Mouse (Mus musculus) layer of hippocampus, adult 9-10 months (tissue): ENCODE data around the gene Lyg2.

Experiments used
- DNase-seq: peaks from one replicate; pipeline ENCODE4 v3.0.0; 2022; ENCODE audit warnings: low spot score

Lyg2 gene

DNA sequence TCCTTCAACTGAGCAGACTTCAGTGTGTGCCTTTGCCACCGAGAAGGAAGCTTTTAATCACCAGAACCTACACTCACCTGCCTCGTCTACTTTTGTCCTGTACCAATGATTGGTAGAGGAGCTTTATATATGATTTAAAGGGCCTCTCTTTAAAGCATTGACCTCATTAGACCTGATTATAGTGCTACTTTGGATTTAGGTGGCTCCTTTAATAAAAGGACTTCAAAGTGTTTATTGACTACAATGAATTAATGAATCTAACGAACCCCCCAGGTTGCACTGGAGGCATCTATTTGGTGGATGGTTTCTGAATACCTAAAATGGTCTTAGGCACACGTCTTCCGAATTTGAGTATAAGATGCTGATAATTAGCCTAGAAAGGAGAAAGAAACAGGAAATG lies at the start of gene Lyg2:
Gene Lyg2, minus strand, starts transcription at position 101 of the 400 bp plus-strand sequence.
- no peak for DNase-seq

DNA sequence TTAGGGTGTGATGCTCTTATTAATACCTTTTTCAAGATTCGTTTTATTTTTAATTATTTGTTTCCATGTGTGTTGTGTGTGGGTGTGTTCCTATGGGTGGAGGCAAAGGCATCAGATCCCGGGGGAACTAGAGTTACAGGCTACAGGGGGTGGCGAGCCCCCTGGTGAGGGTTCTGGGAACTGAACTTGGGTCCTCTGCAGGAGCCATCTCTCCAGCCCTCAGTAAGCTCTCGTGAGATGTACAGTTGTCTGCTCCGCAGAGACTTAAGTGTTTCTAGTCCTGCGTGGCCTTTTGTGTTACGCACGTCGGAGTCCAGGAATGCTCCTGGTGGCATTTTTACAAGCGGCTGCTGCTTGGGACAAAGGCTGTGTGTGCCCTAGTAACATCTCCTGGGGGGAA lies 49.3 kb upstream of the Lyg2 start:
- DNase-seq, result no peak

DNA sequence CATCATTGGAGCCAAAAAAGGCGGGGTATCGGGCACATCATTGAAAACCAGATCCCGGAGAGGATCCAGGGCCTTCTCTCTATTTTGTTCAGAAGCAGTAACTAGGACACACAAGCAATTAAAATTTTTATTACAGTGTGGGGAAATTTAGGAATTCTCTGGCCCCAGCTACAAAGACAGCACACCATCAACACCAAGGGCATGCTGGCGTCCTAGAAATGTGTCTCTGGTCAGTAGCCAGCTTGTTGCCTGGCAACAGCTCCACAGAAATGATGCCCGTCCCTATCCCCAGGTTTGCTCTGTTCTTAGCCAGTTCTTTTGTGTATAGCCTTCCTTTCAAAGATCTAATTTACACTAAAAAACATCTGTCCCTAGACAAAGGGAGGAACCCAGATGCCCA lies 43.2 kb upstream of the Lyg2 start:
- no peak for DNase-seq

DNA sequence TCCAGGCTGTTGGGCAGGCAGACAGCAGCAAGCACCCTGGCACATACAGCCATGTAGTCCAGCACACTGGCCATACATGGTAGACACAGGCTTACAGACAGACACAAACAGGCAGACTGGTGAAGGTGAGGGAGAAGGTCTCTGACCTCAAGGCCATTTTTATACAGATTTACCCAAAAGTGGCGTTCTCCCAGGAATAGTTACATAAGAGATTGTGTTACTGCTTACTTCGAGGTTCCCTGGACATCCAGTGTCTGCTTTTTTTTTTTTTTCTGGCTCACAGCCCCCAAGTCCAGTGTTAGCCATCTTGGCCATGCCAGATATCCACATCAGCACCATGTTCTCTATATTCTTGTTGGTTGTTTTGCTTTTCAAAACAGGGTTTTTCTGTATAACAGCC lies 42.2 kb upstream of the Lyg2 start:
- no peak for DNase-seq

DNA sequence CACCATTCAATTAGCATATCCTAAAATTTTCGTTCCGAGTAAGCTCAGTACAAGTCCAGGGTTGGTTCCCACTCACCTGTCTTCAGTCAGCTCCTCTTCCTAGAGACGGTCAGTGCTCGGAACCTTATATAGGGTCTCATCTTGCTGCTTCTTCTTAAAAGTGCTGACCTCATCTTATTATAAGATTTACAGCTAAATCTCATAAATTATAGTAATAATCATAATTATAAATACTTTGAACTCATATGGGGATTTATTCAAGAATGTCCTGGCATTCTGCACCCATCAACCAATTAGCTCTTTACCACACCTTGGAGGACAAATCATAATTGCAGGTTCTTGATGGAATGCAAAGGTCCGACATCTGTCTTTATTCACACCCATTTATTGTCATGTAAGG lies 41.4 kb upstream of the Lyg2 start, which contains the start of gene Lyg1:
Gene Lyg1, minus strand, starts transcription at position 101 of the 400 bp plus-strand sequence.
- no peak for DNase-seq

DNA sequence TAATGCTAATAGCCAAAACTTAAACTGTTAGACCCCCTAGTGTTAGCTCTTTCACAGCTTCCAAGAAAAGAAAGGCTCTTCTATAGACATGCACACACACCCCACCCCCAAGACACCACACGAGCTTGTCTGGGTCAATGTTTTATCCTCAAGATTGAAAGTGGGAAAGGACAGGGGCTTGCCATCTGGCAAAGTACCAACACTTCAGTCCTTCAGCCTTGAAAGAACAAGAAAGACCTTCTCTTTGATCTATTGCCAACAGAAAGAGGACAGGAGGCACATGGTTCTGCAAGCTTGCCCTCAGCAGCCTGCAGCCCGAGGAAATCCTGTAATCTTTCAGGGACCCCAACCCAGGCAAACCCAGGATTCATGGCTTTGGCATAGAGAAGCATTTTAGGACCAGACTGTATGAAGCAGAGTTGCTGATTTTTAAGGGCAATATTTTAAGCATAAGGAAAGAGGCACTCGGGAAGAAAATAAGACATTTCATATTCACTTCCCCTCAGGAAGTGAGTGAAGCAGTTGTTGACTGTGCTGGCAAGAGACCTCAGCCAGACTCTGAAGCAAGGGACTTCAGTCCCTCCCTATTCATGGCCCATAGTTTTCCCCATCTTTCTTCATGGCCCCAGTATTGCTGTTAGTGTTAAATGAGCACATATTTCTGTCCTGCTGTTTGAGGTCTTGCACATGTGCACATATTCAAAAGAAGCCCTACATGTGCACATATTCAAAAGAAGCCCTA lies 40.6 kb upstream of the Lyg2 start:
- no peak for DNase-seq

DNA sequence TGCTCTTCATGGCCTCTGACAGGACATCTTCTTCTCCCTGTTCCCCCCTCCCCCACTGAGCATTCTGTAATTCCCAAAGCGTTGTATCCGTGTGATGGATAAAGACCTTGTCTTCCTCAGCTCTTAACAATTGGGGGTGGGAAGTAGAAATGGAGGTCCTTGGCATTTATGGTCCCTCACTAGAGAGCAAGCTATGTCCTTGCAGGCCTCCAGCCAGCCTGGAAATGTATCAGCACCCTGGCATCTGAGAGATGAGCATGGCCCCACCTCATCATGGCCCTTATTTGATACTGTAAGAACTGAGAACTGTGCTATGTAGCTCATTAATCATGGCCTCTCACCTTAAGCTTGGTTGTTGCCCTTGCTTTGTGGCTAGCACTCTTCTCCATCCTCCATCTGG lies 39.0 kb upstream of the Lyg2 start:
- DNase-seq, result no peak

DNA sequence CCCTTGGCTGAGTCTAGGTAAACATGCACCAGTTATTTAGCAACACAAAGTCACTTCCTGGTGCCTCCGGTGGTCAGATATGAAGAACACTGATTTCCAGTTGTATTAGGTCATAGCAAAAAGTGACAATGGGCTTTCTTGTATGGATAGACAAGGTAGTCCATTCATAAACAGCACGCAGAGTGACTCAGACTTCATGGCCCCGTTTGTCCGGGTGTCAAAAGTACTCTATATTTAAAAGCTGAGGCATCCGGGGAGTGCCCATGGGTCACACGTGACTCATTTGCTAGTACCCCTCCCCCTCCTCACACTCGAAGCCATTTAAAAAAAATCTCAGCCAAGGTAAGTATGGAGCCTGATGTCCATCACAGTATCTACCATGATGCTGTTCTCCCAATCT lies 38.5 kb upstream of the Lyg2 start:
- no peak for DNase-seq

DNA sequence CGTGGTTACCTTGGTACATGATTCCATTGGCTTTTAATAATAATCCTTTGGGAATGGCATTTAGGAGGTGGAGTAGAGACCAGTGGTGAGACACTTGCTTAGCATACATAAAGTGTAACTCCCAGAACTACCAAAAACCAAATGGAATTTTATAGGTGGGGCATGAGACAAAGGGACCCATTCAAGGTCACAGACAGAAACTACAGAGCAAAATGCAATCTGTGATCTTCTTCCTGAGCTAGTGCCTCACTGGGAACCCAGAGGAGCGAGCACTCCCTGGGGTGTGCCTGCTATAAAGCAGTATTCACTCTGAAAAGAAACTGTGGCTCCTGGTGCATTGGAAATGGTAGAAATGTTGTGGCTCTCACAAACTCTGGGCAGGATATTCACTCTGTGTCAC lies 32.6 kb upstream of the Lyg2 start:
- DNase-seq, result no peak

DNA sequence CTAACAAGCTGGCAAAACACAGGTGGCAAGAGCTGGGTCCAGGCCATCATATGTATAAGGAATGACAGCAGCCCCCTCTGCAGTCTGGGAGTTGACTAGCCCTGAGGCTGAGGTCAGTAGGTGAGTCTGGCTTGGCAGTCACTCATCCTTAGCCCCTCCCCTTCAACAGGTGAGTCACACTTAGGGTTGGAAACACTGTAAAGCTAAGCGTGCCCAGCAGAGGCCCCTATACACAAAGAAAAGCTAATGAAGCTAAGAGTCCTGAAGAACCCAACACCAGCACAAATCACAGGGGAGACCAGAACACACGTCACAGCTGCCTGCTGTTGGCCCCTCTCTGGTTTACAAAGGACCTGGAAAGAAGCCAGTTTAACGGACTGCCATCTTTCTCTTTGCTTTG lies 15.5 kb upstream of the Lyg2 start:
- DNase-seq, result no peak

DNA sequence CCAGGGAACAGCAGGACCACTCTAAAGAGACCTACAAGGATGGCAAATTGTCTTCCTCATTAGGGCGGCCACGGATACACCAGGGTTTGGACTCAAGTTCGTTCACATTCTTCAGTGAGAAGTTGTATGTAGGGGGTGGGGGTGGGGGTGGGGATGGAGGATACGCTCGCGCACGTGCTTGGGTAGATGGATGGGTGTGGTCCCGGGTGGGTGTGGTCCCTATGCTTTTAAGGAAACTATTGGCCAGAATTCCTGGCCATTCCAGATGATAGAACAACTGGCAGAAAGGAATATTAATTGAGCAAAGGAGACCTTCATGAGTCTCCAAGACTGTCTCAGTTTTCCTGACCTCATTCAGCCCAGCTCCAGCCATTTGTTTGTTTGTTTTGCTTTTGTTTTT lies 9.7 kb upstream of the Lyg2 start:
- DNase-seq, result no peak

DNA sequence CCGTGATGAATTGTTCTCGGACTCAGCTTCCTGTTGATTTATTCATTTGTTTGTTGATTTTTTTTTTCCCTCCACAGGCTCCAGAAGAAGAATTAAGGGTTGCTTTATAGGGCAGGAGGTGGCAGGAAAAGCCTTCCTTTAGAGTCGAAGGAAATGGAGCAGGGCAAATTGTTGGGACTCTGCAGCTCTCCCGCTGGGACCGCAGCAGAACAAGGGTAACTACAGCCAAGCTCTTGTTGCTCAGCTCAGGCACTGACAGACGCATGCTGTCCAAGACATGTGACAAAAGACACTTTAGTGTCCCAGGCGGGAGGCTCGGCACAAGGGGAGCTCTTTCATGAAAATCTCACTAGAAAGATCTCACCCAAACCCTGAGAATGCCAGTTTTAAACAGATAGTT lies 6.2 kb upstream of the Lyg2 start:
- DNase-seq, result no peak

DNA sequence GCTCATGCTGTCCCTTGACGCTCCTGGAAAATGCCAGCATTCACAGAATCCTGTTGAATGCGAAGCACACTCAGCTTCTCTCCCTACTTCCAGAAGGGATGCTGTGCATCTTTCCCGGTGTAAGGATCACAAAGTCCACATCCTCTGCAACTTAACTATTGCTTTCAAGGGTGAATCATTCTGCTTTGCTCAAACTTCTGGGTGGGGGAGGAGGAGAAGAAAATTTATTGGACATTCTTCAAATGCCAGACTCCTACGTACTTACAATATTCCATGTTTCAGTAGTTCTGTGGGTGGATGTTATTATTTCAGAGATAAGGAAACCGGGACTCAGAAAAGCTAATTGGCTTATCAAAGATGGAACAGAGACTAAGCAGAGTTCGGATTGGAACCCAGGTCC lies 1.8 kb upstream of the Lyg2 start:
- DNase-seq, result no peak

DNA sequence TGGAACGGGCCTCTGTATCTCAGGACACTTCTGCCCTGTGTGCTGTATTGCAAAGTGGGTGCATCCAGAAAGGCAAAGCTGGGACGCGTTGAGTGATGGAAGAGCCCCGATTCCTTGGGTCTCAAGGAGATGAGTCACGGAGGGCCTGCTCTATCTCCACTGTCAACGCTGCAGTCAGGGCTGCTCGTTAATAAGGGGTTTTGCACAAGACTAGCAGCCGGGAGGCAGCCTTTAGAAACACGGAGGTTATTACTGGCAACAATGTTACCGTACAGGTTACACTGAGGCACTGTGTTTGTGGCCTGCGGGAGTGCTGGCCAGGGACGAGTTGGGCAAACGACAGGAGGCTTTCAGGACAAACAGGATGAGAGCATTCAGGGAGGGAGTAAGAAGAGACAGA lies 1.4 kb upstream of the Lyg2 start:
- DNase-seq, result no peak

DNA sequence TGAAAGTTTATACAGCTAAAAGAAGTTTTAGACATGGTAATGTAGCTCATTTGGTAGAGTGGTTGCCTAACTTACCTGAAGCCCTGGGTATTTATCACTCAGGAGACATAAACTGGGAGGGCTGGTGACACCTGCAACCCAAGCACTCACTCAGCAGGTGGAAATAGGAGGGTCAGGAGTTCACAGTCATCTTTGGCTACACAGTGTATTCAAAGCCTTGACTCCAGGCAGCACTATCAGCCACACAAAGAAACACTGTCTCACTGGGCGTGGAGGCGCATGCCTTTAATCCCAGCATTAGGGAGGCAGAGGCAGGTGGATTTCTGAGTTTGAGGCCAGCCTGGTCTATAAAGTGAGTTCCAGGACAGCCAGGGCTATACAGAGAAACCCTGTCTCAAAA lies 3.5 kb downstream of the Lyg2 start:
- DNase-seq, result no peak

DNA sequence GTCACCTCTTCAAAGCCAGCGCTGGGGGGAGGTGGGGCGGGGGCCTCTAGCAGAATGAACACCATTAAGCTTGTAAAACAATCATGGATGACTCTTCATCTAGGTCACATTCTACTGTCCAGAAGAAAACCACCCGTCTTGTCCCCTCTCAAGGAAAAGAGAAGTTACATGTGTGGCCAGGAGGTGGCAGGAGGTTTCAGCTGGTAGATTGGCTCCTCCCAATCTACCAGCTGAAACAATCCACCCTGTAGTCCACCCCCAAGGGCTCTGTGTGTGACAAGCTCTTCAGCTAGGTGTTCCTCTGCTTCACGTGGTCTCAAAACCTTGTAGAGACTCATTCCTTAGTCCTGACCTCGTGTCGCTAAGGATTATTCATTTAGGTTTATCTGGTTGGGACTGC lies 13.1 kb downstream of the Lyg2 start:
- no peak for DNase-seq

DNA sequence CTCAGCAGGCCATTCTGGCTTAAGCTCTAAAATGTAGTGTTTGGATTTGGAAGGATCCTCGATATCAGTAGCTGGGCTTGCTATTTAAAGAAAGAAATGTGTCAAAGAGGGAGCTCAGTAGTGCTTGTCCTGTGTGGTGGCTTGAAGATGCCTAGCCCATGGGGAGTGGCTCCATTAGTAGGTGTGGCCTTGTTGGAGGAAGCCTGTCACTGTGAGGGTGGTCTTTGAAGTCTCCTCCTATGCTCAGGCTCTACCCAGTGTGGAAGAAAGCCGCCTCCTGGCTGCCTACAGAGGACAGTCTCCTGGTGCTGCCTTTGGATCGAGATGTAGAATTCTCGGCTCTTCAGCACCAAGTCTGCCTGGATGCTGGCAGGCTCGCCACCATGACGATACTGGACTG lies 16.0 kb downstream of the Lyg2 start:
- DNase-seq, result no peak

DNA sequence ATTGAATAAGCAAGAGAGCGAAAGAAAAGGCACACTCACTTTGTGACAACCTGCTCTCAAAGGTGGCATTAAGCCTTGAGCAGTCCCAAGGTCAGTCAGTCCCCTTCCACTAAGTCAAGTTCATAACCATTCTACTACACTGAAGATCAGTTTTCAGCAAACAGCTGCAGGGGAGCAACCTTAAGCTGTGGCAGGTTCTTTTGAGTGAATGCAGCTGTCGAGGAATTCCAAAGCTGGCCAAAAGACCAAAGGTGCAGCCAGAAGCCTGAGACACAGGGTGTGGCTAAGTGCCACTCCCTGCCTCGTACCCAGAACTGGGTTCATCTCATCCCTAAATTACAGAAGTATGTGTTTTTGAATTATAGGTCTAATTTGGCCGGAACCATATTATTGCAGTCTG lies 16.5 kb downstream of the Lyg2 start:
- DNase-seq, result no peak

DNA sequence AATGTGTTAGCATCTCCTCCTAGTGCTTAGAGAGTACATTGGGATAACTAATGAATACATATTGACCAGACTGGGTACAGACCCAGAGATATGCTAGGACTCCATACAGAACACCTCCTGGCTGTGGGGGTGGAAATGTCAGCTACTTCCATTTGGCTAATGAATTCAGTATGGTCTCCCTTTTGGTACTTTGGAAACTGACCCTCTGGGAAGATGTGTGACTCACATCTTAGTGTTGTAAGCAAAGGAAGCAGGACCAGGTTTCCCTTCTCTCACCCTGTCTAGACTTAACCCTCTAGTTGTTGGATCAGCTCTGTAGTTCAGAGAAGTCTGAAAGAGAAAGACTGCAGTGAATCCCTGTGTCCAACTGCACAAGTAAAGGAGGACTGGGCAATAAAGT lies 21.7 kb downstream of the Lyg2 start:
- no peak for DNase-seq

DNA sequence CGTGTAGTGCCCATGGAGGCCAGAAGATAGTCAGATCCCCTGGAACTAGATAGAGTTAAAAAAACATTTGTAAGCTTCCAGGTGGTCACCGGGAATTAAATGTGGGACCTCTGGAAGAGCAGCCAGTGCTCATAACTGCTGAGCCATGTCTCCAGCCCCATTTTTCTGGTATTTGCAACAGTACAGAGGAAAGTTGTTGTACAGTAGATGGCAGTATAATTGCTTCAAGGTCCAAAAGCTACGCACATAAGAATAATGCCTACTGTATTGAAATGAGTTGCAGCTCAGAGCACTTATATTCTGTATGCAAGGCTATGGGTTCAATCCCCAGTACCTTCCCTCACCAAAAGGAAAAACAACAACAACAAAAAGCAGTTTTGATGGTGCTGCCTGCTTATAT lies 24.9 kb downstream of the Lyg2 start:
- no peak for DNase-seq

DNA sequence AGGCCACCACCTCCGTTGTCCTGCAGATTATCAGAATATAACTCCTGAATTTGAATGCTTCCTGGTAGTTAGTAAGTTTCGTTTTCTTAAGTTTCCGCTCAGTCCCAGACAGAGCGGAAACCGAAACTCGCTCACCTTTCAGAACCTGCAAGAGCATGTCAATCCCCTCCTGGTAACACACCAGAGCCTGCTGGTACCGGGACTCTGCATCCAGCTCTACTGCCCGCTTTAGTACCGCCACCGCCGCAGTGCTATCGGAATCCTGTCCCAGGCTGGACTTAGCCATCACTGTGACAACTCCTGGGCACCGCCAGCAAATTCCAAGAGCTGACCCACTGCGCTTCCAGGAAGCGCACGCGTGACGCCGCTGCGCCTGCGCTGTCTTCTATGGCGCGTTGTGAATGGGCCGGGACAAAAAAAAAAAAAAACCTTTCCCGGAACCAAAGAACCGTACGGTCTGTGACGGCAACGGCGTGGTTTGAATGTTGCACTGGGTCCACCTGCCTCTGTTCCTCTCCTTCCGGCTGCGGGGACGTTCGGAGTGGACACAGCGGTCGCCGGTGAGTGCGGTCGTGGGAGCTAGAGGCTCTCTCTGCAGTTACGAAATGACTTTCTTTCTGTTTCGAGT lies 26.2 kb downstream of the Lyg2 start, which contains the start of the genes Mitd1 and Mrpl30:
Gene Mitd1, minus strand, starts transcription at position 387 of the 628 bp plus-strand sequence.
Gene Mrpl30, plus strand, starts transcription at position 453 of the 628 bp plus-strand sequence.
- DNase-seq, result peak; percentile 74

DNA sequence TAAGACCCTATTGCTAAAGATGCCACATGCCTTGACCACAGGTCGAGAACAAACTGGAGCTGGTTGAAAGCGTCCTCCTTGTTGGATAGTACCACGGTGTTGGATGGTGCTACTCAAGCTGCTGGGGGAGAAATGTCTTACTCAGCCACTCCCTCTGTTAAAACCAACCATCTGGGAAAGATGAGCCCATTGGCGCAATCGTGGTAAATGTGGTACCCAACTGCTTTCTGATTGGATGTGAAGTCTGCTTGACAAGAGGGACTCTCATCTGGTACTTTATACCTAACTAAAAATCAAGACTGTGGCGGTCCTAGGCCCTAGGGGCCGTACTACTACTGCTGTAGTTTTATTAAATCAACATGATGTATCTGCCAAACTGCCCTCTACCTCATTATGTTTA lies 27.1 kb downstream of the Lyg2 start:
- DNase-seq, result no peak

DNA sequence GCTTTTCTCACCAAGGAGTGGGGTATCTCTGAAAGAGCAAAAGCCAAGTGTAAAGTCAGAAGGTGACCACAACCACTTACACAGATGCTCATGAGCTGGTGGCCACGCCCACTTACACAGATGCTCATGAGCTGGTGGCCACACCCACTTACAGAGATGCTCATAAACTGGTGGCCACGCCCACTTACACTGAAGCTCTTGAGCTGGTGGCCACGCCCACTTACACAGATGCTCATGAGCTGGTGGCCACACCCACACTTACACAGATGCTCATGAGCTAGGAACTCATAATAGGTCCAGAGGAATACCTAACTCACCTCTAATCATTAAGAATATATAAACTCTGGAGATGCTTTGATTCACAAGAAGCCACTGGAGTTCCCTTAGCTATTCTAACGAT lies 31.8 kb downstream of the Lyg2 start:
- DNase-seq, result no peak

DNA sequence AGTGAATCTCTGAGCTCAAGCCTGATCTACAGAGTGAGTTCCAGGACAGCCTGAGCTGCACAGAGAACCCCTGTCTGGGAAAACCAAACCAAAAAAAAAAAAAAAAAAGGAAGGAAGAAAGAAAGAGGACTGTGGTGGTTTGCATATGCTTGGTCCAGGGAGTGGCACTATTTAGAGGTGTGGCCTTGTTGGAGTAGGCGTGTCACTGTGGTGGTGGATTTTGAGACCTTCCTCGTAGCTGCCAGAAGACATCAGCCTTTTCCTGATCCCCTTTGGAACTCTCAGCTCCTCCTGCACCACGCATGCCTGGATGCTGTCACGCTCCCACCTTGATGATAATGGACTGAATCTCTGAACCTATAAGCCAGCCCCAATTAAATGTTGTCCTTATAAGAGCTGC lies 32.9 kb downstream of the Lyg2 start:
- no peak for DNase-seq
